Mouse (Mus musculus) forebrain, embryonic 12.5 days (tissue): Measurements from ENCODE around the gene Osbpl7. TPM values are rescaled to one million over a fixed set of nuclear protein-coding genes. Genes with fewer than 3 reads are reported as not detected.

Source experiments
- ATAC-seq: fragments of 200-750 bp; cut with Nextera tagmentation; 2 replicates; pipeline ENCODE4 v1.8.0; 2017; ENCODE audit warnings: moderate TSS enrichment; ENCODE audit not compliant: low FRiP score
- H3K27ac ChIP-seq: fragments of 300-500 bp; sonication (generic); 2 replicates; pipeline ENCODE4 v1.5.1; 2016; ENCODE audit warnings: mild to moderate bottlenecking
- H3K27me3 ChIP-seq: fragments of 300-500 bp; sonication (generic); 2 replicates; pipeline ENCODE4 v1.6.1; 2016; ENCODE audit warnings: mild to moderate bottlenecking
- H3K36me3 ChIP-seq: fragments of 300-500 bp; sonication (generic); replicated peaks from 2 replicates; pipeline ENCODE4 v1.6.1; 2016; ENCODE audit warnings: mild to moderate bottlenecking
- H3K4me1 ChIP-seq: fragments of 300-500 bp; sonication (generic); 2 replicates; pipeline ENCODE4 v1.6.1; 2016
- H3K4me2 ChIP-seq: fragments of 300-500 bp; sonication (generic); 2 replicates; pipeline ENCODE4 v1.6.1; 2016; ENCODE audit warnings: mild to moderate bottlenecking, moderate library complexity
- H3K4me3 ChIP-seq: fragments of 300-500 bp; sonication (generic); replicated peaks from 2 replicates; pipeline ENCODE4 v1.5.1; 2016; ENCODE audit warnings: mild to moderate bottlenecking
- H3K9ac ChIP-seq: fragments of 300-500 bp; sonication (generic); 2 replicates; pipeline ENCODE4 v1.6.1; 2016; ENCODE audit warnings: mild to moderate bottlenecking
- H3K9me3 ChIP-seq: fragments of 300-500 bp; sonication (generic); 2 replicates; pipeline ENCODE4 v1.6.1; 2016
- WGBS: fragments of 180-500 bp; shearing (Covaris S2); methylation state at CpG from one replicate; pipeline ENCODE4 v1.1.7; 2016; 5-methylcytosine and 5-hydroxymethylcytosine counted together
- microRNA-seq: library from miRNA; unstranded; fragments of <30 nt; microRNA quantifications from one replicate; pipeline ENCODE4, GENCODE M21; 2017
- polyA plus RNA-seq: library from polyadenylated mRNA; unstranded; fragments of >200 nt; fragmentation: Nextera tagmentation; extraction: Ambion mirVana; gene quantifications from 2 replicates; pipeline ENCODE4 v1.2.1, GENCODE M21; 2016

Gene Osbpl7
- polyA plus RNA-seq, 1 experiment from 2014 or later = 8.7 TPM

DNA sequence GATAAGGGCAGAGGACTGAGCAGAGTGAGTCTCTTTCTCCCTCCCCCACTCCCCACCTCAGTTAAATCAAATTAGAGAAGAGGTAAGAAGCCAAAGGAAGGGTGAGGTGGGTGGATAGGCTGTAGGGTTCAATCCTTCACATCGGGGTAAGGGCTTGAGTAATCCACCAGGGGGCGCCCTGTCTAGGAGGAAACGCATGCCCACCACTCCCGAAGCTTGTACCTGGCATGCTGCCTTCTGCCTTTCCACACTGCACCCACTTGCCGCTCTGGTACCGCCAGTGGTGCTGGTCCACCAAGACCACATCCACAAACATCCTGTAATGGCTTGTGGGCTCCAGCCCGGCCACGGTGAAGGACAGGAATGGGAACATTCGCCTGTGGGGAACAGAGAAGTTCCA is 51.3 kb downstream of the Osbpl7 start:
- H3K27me3 ChIP-seq = peaks cover 41% of the 10 kb centered on the region
- H3K4me3 ChIP-seq = no peak overlapping the region
- 23% methylated on average over 9 of the region's 9 CpGs for WGBS
- no peak overlapping the region for H3K4me2 ChIP-seq
- H3K9ac ChIP-seq = no peak overlapping the region
- H3K27ac ChIP-seq = no peak overlapping the region
- no peaks in the 10 kb centered on the region for H3K36me3 ChIP-seq
- 0 out of 2 replicates have a peak, but pooled peaks cover 3% of the 10 kb centered on the region for H3K4me1 ChIP-seq
- no peak for ATAC-seq
- no peaks in the 10 kb centered on the region for H3K9me3 ChIP-seq

GRCm38 (mm10) chr11:97103163-97104090 is 53.0 kb downstream of the Osbpl7 start:
- H3K27me3 ChIP-seq = peaks cover 33% of the 10 kb centered on the region
- H3K4me3 ChIP-seq = no peak overlapping the region
- no peaks in the 10 kb centered on the region for H3K9me3 ChIP-seq
- no peak overlapping the region for H3K9ac ChIP-seq
- no peak overlapping the region for H3K4me2 ChIP-seq
- no peaks in the 10 kb centered on the region for H3K36me3 ChIP-seq
- H3K27ac ChIP-seq = no peak overlapping the region
- 95% methylated on average over 10 of the region's 10 CpGs for WGBS
- no peak for ATAC-seq
- 0 out of 2 replicates have a peak, but pooled peaks cover 3% of the 10 kb centered on the region for H3K4me1 ChIP-seq

DNA sequence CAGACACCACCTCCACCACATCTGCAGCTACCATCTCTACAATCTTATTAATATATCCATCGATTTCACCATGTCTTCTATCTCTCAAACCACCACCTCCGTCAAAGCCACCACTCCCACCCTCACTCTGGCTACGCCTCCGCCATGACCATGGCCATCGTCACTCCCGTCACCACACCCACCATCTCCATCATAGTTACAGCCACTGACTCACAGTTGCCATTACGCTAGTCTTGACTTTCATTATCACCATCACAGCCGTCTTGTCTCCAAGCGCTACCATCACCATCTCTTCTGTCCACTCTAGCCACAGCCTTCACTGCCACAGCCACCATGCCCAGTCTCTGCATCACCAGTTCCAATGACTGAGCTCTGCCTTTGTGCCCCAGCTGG is 53.7 kb downstream of the Osbpl7 start:
- Histone ChIP-seq H3K4me1 (no peaks in the 10 kb centered on the region), H3K27ac (no peak overlapping the region), H3K9ac (no peak overlapping the region), H3K27me3 (peaks cover 26% of the 10 kb centered on the region), H3K9me3 (no peaks in the 10 kb centered on the region), H3K4me2 (no peak overlapping the region), H3K36me3 (no peaks in the 10 kb centered on the region), H3K4me3 (no peak overlapping the region)
- WGBS = 94% methylated on average over 9 of the region's 9 CpGs
- ATAC-seq = no peak

DNA sequence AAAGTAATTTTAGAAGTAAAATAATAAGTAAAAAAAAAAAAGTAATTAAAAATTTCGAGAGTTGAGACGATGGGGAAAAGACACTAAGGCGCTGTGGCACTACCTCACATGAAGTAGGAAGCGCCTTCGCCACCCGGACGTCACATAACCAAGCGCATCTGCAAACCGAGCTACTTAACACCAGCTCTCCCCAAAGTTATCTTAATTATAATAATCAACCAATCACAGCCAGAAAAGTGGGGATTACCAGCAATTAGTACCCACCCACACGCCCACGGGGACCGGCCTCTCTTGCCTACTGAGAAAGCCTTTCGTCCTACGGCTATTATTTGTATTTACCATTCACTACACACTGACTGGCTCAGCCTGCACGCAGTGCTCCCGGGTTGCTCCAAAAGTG is 58.5 kb downstream of the Osbpl7 start:
- H3K4me3 ChIP-seq = no peak overlapping the region
- H3K4me1 ChIP-seq = peaks cover 3% of the 10 kb centered on the region; the same call in 1 of the 2 replicates
- no peaks in the 10 kb centered on the region for H3K36me3 ChIP-seq
- H3K27me3 ChIP-seq = peaks cover 42% of the 10 kb centered on the region
- no peak overlapping the region for H3K4me2 ChIP-seq
- no peak for ATAC-seq
- H3K9me3 ChIP-seq = no peaks in the 10 kb centered on the region
- WGBS = 70% methylated on average over 16 of the region's 16 CpGs
- H3K9ac ChIP-seq = no peak overlapping the region
- H3K27ac ChIP-seq = no peak overlapping the region

- no peak overlapping the region for H3K4me2 ChIP-seq
- no peaks in the 10 kb centered on the region for H3K9me3 ChIP-seq
- peaks cover 75% of the 10 kb centered on the region for H3K27me3 ChIP-seq
- H3K4me1 ChIP-seq = peaks cover 21% of the 10 kb centered on the region
- no peaks in the 10 kb centered on the region for H3K36me3 ChIP-seq
- no peak overlapping the region for H3K9ac ChIP-seq
- H3K4me3 ChIP-seq = no peak overlapping the region
- WGBS = 83% methylated on average over 9 of the region's 9 CpGs
- H3K27ac ChIP-seq = no peak overlapping the region
- ATAC-seq = no peak
These were observed 62.2 kb downstream of the Osbpl7 start for GRCm38 (mm10) chr11:97112519-97113125.

- Histone ChIP-seq H3K4me3 (peak within 1 kb of the TSS; percentile 41), H3K36me3 (no peaks in the 10 kb centered on the region), H3K27ac (no peak within 1 kb of the TSS), H3K9ac (peak within 1 kb of the TSS; percentile 42; the same call in 1 of the 2 replicates), H3K4me1 (peaks cover 21% of the 10 kb centered on the region), H3K4me2 (peak within 1 kb of the TSS; percentile 69), H3K9me3 (no peaks in the 10 kb centered on the region), H3K27me3 (peaks cover 88% of the 10 kb centered on the region)
- no peak for ATAC-seq
- WGBS = under 1% methylated on average over 86 of the region's 87 CpGs
These were observed 64.5 kb downstream of the Osbpl7 start, which contains the start of gene Tbx21 for GRCm38 (mm10) chr11:97114671-97115601. TSS of gene Tbx21 (minus strand) at chr11:97115331.

DNA sequence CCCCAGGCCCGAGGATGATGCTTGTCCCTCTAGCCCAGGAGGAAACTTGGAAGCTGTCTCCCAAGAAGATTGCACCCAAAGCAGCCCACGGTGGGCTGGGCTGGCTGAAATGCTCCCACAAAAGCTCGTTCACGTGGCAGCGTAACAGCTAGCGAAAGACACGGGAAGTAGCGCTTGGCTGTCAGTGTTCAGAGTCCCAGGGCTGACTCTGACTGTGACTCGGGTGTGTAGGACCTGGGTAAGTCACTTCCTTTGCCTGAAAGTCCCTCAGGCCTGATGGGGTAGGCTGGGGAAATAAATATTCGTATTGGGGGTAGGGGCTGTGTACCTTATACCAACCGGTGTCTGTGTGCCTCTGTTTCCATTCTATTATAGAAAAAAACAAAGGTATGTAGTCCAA is 65.4 kb downstream of the Osbpl7 start:
- ATAC-seq = no peak
- Histone ChIP-seq H3K27ac (no peak overlapping the region), H3K4me2 (peak overlapping the region; percentile 69), H3K9me3 (no peaks in the 10 kb centered on the region), H3K4me1 (peaks cover 24% of the 10 kb centered on the region), H3K36me3 (no peaks in the 10 kb centered on the region), H3K4me3 (peak overlapping the region; percentile 41), H3K9ac (no peak overlapping the region), H3K27me3 (peaks cover 85% of the 10 kb centered on the region)
- 7% methylated on average over 11 of the region's 11 CpGs for WGBS

Small RNA genes lying within 50 kb of the gene (microRNA-seq; reads per million reads assigned to microRNA genes)
- gene Mir8103 = 1.9 reads per million

Other genes starting within 250 kb of the Osbpl7 start
- 72.8 and 76.0 TPM in 2 replicates for gene Nfe2l1, start 220.7 kb upstream of the Osbpl7 start, polyA plus RNA-seq
- 22.9 and 27.8 TPM in 2 replicates for gene Copz2, start 200.8 kb upstream of the Osbpl7 start, polyA plus RNA-seq
- 102 and 106 TPM in 2 replicates for gene Cdk5rap3, start 134.1 kb upstream of the Osbpl7 start, polyA plus RNA-seq
- gene Prr15l, start 122.5 kb upstream of the Osbpl7 start, polyA plus RNA-seq = 0.58 and 0.60 TPM in 2 replicates
- gene Pnpo, start 106.6 kb upstream of the Osbpl7 start, polyA plus RNA-seq = 17.2 and 17.4 TPM in 2 replicates
- 23.1 and 27.2 TPM in 2 replicates for gene Sp2, start 67.7 kb upstream of the Osbpl7 start, polyA plus RNA-seq
- 0.26 and 0.51 TPM in 2 replicates for gene Sp6, start 37.2 kb upstream of the Osbpl7 start, polyA plus RNA-seq
- 26.0 and 28.0 TPM in 2 replicates for gene Scrn2, start 20.7 kb upstream of the Osbpl7 start, polyA plus RNA-seq
- gene Lrrc46, start 9.2 kb upstream of the Osbpl7 start, polyA plus RNA-seq = 2.3 and 3.2 TPM in 2 replicates
- 64.0 and 65.8 TPM in 2 replicates for gene Mrpl10, start 9.1 kb upstream of the Osbpl7 start, polyA plus RNA-seq
- 0.19 and 0.33 TPM in 2 replicates for gene Tbx21, start 64.7 kb downstream of the Osbpl7 start, polyA plus RNA-seq
- gene Tbkbp1, start 100.9 kb downstream of the Osbpl7 start, polyA plus RNA-seq = 5.7 and 6.5 TPM in 2 replicates
- 71.3 and 73.9 TPM in 2 replicates for gene Kpnb1, start 137.3 kb downstream of the Osbpl7 start, polyA plus RNA-seq
- gene Npepps, start 230.0 kb downstream of the Osbpl7 start, polyA plus RNA-seq = 138 and 146 TPM in 2 replicates